Mouse (Mus musculus) CH12.LX (cell line): Measurements from ENCODE around the gene Rdh16.

ENCODE experiments used
- CHD1 ChIP-seq: IDR thresholded peaks from 2 replicates; pipeline ENCODE4 v1.6.1; 2012; ENCODE audit warnings: low read depth, low read length, improper control_type of control experiment, inconsistent platforms
- CTCF ChIP-seq, 2 experiments: IDR thresholded peaks in 1 of 2; conservative IDR thresholded peaks in 1 of 2; 2 replicates each; pipeline ENCODE4 v1.5.1; 2011 to 2012; ENCODE audit warnings: low read depth in 2 of 2, low read length in 2 of 2, improper control_type of control experiment in 1 of 2, inconsistent platforms in 1 of 2, mild to moderate bottlenecking in 1 of 2, moderate library complexity in 1 of 2
- E2F4 ChIP-seq: IDR thresholded peaks from 2 replicates; pipeline ENCODE4 v1.6.1; 2011; ENCODE audit warnings: low read depth, low read length, improper control_type of control experiment; ENCODE audit not compliant: insufficient replicate concordance
- EP300 ChIP-seq: IDR thresholded peaks from 2 replicates; pipeline ENCODE4 v1.6.1; 2011; ENCODE audit warnings: low read length, improper control_type of control experiment
- IRF4 ChIP-seq: IDR thresholded peaks from 2 replicates; pipeline ENCODE4 v1.6.1; 2014; ENCODE audit warnings: low read depth, mild to moderate bottlenecking, inconsistent platforms, low read length, improper control_type of control experiment
- JUND ChIP-seq: conservative IDR thresholded peaks from 2 replicates; pipeline ENCODE4 v1.6.1; 2011; ENCODE audit warnings: low read depth, low read length, improper control_type of control experiment
- KAT2A ChIP-seq: IDR thresholded peaks from 2 replicates; pipeline ENCODE4 v1.6.1; 2012; ENCODE audit warnings: low read length, improper control_type of control experiment, inconsistent platforms; ENCODE audit not compliant: insufficient replicate concordance
- MAFK ChIP-seq: IDR thresholded peaks from 2 replicates; pipeline ENCODE4 v1.6.1; 2011; ENCODE audit warnings: low read length, improper control_type of control experiment; ENCODE audit not compliant: insufficient replicate concordance
- PAX5 ChIP-seq: IDR thresholded peaks from 2 replicates; pipeline ENCODE4 v1.6.1; 2012; ENCODE audit warnings: low read length, inconsistent platforms, mixed read lengths
- POLR2A ChIP-seq: IDR thresholded peaks from 2 replicates; pipeline ENCODE4 v1.6.1; 2011; ENCODE audit warnings: low read depth, mild to moderate bottlenecking, improper control_type of control experiment, low read length
- TCF12 ChIP-seq: IDR thresholded peaks from 2 replicates; pipeline ENCODE4 v1.6.1; 2014; ENCODE audit warnings: low read depth, mild to moderate bottlenecking, inconsistent platforms, low read length, improper control_type of control experiment
- USF1 ChIP-seq: IDR thresholded peaks from 2 replicates; pipeline ENCODE4 v1.6.1; 2014; ENCODE audit warnings: low read depth, mild to moderate bottlenecking, inconsistent platforms, low read length, improper control_type of control experiment

- TF ChIP-seq CTCF (conservative IDR thresholded peaks at IDR 0.05 in 1 of 2, IDR thresholded peaks at IDR 0.05 in 1 of 2; ENCODE audit: low read depth in 2 of 2, low read length in 2 of 2) (no peak), POLR2A (no peak), IRF4 (no peak), USF1 (no peak), E2F4 (no peak), CHD1 (no peak), KAT2A (no peak), PAX5 (no peak), EP300 (no peak), JUND (no peak), TCF12 (no peak), MAFK (no peak)
Observed at GRCm38 (mm10) chr10:127877681-127878080, 76.7 kb downstream of the Rdh16 start.
